Mouse (Mus musculus) heart, embryonic 16.5 days (tissue): Measurements from ENCODE around the gene Klf13. TPM values are rescaled to one million over a fixed set of nuclear protein-coding genes. Genes with fewer than 3 reads are reported as not detected.

ENCODE experiments used
- ATAC-seq: fragments of 200-750 bp; cut with Nextera tagmentation; replicated peaks from 2 replicates; pipeline ENCODE4 v1.8.0; 2017; ENCODE audit warnings: moderate number of reproducible peaks; ENCODE audit not compliant: insufficient read depth, low FRiP score; ENCODE audit errors: extremely low read depth
- H3K27ac ChIP-seq: fragments of 300-500 bp; sonication (generic); 2 replicates; pipeline ENCODE4 v1.5.1; 2014; ENCODE audit warnings: mild to moderate bottlenecking, low read length, control low read depth, moderate library complexity
- H3K27me3 ChIP-seq: fragments of 300-500 bp; sonication (generic); 2 replicates; pipeline ENCODE4 v1.6.1; 2014; ENCODE audit warnings: low read length, mixed read lengths; ENCODE audit not compliant: control insufficient read depth, insufficient read depth
- H3K36me3 ChIP-seq: fragments of 300-500 bp; sonication (generic); 2 replicates; pipeline ENCODE4 v1.6.1; 2014; ENCODE audit not compliant: control insufficient read depth, insufficient read depth
- H3K4me1 ChIP-seq: fragments of 300-500 bp; sonication (generic); 2 replicates; pipeline ENCODE4 v1.6.1; 2014; ENCODE audit warnings: low read length, mixed read lengths; ENCODE audit not compliant: control insufficient read depth, insufficient read depth
- H3K4me2 ChIP-seq: fragments of 300-500 bp; sonication (generic); 2 replicates; pipeline ENCODE4 v1.6.1; 2014; ENCODE audit warnings: low read depth, mild to moderate bottlenecking, control low read depth, low read length
- H3K4me3 ChIP-seq: fragments of 300-500 bp; sonication (generic); 2 replicates; pipeline ENCODE4 v1.5.1; 2014; ENCODE audit warnings: mild to moderate bottlenecking, control low read depth, low read length
- H3K9ac ChIP-seq: fragments of 300-500 bp; sonication (generic); 2 replicates; pipeline ENCODE4 v1.6.1; 2014; ENCODE audit warnings: low read length, control low read depth
- H3K9me3 ChIP-seq: fragments of 300-500 bp; sonication (generic); replicated peaks from 2 replicates; pipeline ENCODE4 v1.6.1; 2016; ENCODE audit warnings: low read length; ENCODE audit not compliant: control insufficient read depth
- WGBS: fragments of 180-500 bp; shearing (Covaris S2); extraction: QIAGEN DNeasy Blood & Tissue Kit; methylation state at CpG from one replicate; pipeline ENCODE4 v1.1.7; 2014; 5-methylcytosine and 5-hydroxymethylcytosine counted together
- polyA plus RNA-seq: library from polyadenylated mRNA; unstranded; fragments of >200 nt; fragmentation: Nextera tagmentation; extraction: Ambion mirVana; gene quantifications from 2 replicates; pipeline ENCODE4 v1.2.1, GENCODE M21; 2015

The Klf13 gene
- polyA plus RNA-seq, 1 experiment from 2014 or later = 24.2 TPM

GRCm38 (mm10) chr7:63965635-63966418 lies 27.1 kb upstream of the Klf13 start:
- H3K9ac ChIP-seq = no peak overlapping the region
- no peaks in the 10 kb centered on the region for H3K9me3 ChIP-seq
- H3K36me3 ChIP-seq = no peaks in the 10 kb centered on the region
- no peak overlapping the region for H3K4me2 ChIP-seq
- no peak overlapping the region; the same call in 1 of the 2 replicates for H3K27ac ChIP-seq
- H3K4me3 ChIP-seq = no peak overlapping the region
- H3K27me3 ChIP-seq = no peaks in the 10 kb centered on the region
- H3K4me1 ChIP-seq = peaks cover 5% of the 10 kb centered on the region
- WGBS = 65% methylated on average over 5 of the region's 5 CpGs
- no peak for ATAC-seq

DNA sequence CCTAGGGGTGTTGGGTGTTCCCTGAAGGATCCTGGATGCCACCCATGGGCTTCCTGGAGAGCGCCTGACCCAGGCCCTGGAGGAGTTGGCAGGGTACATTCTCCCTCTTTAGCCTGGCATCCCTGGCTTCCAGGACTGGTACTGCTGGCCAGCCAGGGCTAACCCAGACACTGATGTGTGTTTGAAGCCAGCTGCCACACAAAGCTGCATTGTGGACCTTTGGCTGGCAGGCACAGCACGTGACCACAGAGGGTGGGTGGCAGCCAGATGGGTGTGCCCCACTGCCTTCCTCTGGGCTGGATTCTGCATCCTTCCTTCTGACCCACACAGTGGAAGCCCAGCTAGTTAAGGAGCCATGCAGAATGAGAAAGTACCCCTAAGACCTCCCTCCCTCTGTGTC lies 26.4 kb upstream of the Klf13 start:
- H3K4me1 ChIP-seq = peaks cover 5% of the 10 kb centered on the region
- no peaks in the 10 kb centered on the region for H3K9me3 ChIP-seq
- ATAC-seq = peak; percentile 59
- no peaks in the 10 kb centered on the region for H3K27me3 ChIP-seq
- 71% methylated on average over 2 of the region's 2 CpGs for WGBS
- no peak overlapping the region for H3K4me2 ChIP-seq
- no peak overlapping the region for H3K4me3 ChIP-seq
- H3K27ac ChIP-seq = peak overlapping the region; percentile 7; the same call in 1 of the 2 replicates
- no peak overlapping the region for H3K9ac ChIP-seq
- H3K36me3 ChIP-seq = no peaks in the 10 kb centered on the region

DNA sequence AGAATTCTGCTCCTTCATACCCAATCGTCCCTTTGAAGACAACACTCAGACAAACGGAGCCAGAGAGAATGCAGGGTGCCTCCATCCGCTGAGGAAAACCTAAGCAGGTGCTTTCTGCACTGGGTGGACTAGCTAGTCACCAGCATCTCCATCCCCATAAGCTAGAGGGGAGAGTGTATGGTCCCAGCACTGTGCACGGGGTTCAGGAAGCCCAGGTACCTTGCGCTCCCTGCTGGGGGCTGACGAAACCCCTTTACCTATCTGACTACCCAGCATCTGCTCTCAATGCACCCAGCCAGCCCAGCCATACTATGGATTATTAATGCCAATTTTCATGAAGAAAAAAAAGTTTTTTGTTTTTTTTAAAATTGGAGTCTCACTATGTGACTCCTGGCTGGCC lies 25.4 kb upstream of the Klf13 start:
- WGBS = 76% methylated on average over 6 of the region's 6 CpGs
- H3K4me1 ChIP-seq = peaks cover 5% of the 10 kb centered on the region
- H3K4me3 ChIP-seq = no peak overlapping the region
- no peak overlapping the region for H3K9ac ChIP-seq
- H3K9me3 ChIP-seq = no peaks in the 10 kb centered on the region
- no peak; the same call in 1 of the 2 replicates for ATAC-seq
- H3K27me3 ChIP-seq = no peaks in the 10 kb centered on the region
- H3K36me3 ChIP-seq = no peaks in the 10 kb centered on the region
- H3K4me2 ChIP-seq = no peak overlapping the region
- H3K27ac ChIP-seq = no peak overlapping the region

DNA sequence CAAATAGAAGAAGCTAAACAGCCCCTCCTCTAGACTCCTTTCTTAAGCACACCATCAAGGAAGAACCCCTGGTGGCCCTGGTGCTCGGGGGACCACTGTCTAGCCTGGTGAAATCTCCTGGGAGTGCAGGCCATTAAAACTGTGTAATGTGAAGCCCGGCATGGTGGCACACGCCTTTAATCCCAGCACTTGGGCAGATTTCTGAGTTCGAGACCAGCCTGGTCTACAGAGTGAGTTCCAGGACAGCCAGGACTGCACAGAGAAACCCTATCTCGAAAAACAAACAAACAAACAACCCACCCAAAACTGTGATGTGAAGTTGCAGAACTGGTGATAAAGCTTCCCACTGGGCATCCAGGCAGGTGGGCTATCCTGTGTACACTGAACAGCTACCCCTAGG lies 24.9 kb upstream of the Klf13 start:
- Histone ChIP-seq H3K9ac (no peak overlapping the region), H3K9me3 (no peaks in the 10 kb centered on the region), H3K27me3 (no peaks in the 10 kb centered on the region), H3K36me3 (no peaks in the 10 kb centered on the region), H3K4me3 (no peak overlapping the region), H3K4me2 (no peak overlapping the region), H3K4me1 (peaks cover 5% of the 10 kb centered on the region), H3K27ac (no peak overlapping the region)
- ATAC-seq = no peak
- WGBS = 59% methylated on average over 5 of the region's 5 CpGs

DNA sequence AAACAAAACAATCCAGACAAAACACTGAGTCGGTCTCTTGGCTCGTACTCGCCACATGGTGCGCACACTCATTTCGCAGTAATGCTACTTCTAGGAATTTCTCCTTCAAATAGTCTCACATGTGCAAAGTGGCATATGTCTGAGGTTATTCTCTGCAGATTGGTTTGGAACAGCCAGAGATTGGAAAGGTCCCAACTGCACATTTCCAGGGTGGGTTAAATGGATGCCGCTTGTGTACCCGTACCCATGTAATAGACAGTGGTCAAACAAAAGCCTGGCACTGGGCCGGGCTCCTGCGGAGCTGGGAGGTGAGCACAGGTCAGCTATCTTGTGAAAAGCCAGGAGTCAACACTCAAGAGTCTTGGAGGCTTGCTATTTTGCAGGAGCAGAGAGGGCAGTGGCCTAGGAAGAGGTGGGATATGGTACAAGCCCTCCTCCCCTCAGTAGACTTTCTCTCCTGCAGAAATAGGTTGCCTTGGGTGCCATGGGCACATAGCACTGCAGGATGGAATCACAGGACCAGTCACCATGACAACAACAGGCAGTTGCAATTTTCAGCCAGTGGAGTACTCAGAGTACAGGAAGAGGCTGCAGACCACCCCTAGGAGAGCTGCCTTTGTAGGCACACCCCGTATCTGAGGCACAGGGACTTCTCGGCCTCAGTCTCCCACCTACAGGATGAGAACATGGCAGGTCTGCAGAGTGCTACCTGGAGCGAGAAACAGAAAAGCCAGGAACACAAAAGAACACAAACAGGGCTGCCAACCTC lies 19.3 kb upstream of the Klf13 start:
- Histone ChIP-seq H3K4me1 (peaks cover 13% of the 10 kb centered on the region; the same call in 1 of the 2 replicates), H3K4me3 (no peak overlapping the region), H3K9ac (no peak overlapping the region), H3K9me3 (no peaks in the 10 kb centered on the region), H3K27ac (no peak overlapping the region), H3K36me3 (no peaks in the 10 kb centered on the region), H3K4me2 (no peak overlapping the region), H3K27me3 (no peaks in the 10 kb centered on the region)
- no peak for ATAC-seq
- WGBS = 90% methylated on average over 12 of the region's 12 CpGs

DNA sequence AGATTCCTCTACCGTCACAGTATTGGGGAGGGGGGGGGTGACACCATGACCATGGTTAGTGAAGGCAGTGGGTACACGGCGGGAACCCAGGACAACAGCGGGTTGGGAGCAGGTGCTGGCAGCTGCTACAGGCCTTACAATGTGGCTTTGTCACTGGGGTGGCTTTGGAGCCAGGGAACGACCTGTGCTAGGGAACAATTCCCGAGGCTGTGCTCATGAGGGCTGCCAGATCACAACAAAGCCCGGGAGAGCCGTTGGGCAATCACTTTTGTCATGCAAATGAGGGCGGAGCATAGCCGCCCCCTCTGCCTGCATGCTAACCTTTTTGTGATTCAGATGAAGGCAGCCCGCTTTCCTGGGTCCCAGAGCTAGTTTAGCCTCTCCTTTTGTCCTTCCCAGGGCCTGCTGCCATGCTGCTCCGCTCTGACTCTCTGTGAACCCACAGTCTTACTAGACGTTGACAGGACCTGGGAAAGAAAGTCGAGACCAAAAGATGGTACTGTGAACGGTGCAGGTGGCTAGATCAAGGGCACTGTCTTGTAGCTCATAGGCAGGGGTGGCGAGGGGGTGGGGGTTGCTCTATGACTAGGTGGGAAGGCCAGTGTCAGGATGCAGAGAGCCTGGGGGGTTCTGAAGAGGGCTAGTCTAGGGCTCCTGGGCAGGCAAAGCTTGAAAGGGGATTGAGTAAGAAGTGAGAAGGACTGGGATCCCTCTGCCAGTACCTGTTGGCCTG lies 18.4 kb upstream of the Klf13 start:
- no peak overlapping the region for H3K4me3 ChIP-seq
- no peaks in the 10 kb centered on the region for H3K36me3 ChIP-seq
- H3K4me1 ChIP-seq = peaks cover 13% of the 10 kb centered on the region; the same call in 1 of the 2 replicates
- peak overlapping the region; percentile 29; the same call in 1 of the 2 replicates for H3K27ac ChIP-seq
- H3K27me3 ChIP-seq = no peaks in the 10 kb centered on the region
- 35% methylated on average over 16 of the region's 16 CpGs for WGBS
- no peak overlapping the region for H3K9ac ChIP-seq
- H3K9me3 ChIP-seq = no peaks in the 10 kb centered on the region
- no peak for ATAC-seq
- H3K4me2 ChIP-seq = 0 out of 2 replicates have a peak overlapping the region, but pooled peaks have one; percentile 7

- ATAC-seq = 0 out of 2 replicates have a peak, but pooled peaks have one; percentile 28
- Histone ChIP-seq H3K4me3 (no peak overlapping the region), H3K4me1 (peaks cover 13% of the 10 kb centered on the region; the same call in 1 of the 2 replicates), H3K4me2 (no peak overlapping the region), H3K9ac (no peak overlapping the region), H3K27ac (no peak overlapping the region), H3K36me3 (no peaks in the 10 kb centered on the region), H3K9me3 (no peaks in the 10 kb centered on the region), H3K27me3 (no peaks in the 10 kb centered on the region)
- 62% methylated on average over 14 of the region's 14 CpGs for WGBS
Measured at GRCm38 (mm10) chr7:63956138-63956823, 17.6 kb upstream of the Klf13 start.

DNA sequence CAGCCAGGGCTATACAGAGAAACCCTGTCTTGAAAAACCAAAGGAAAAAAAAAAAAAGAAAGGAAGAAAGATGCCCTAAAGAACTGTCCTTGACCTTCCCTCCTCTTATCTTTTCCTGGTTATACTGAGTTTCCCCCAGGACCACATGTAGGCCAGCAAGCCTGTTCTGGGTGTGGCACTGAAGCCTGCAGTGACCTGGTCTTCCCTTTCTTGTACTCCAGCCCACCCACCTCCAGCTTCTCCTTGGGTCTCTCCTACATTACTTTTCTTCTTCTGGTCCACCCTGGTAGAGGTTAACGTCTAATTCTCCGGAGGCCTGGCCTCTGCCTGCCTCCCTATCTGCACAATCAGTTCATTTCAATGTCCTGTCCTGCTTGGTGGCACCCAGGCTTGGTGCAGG lies 16.7 kb upstream of the Klf13 start:
- no peak overlapping the region for H3K4me3 ChIP-seq
- ATAC-seq = no peak
- H3K4me2 ChIP-seq = no peak overlapping the region
- H3K9ac ChIP-seq = no peak overlapping the region
- no peaks in the 10 kb centered on the region for H3K27me3 ChIP-seq
- peaks cover 13% of the 10 kb centered on the region; the same call in 1 of the 2 replicates for H3K4me1 ChIP-seq
- H3K27ac ChIP-seq = no peak overlapping the region
- H3K9me3 ChIP-seq = no peaks in the 10 kb centered on the region
- no peaks in the 10 kb centered on the region for H3K36me3 ChIP-seq
- WGBS = 84% methylated on average over 2 of the region's 2 CpGs
